Mouse (Mus musculus): ENCODE measurements at regions not wholly inside any gene's neighbourhood (a gene's known extent, or its start where the extent isn't known, plus 50 kb on each side); places are given as distances from the start of the nearest gene placed in this dataset.
A peak's percentile ranks its signal among the peaks of the same experiment; 100 is the strongest.

- DNase-seq (ENCODE audit: low spot score in 2 of 2), result no peak
Observed at GRCm38 (mm10) chr13:32541611-32542010, 203.1 kb upstream of the Gmds start.

- DNase-seq (ENCODE audit: low spot score in 2 of 2), result no peak
Observed at GRCm38 (mm10) chr13:32536241-32536640, 197.7 kb upstream of the Gmds start.

- DNase-seq (ENCODE audit: low spot score in 2 of 2), result no peak
Observed at GRCm38 (mm10) chr13:32535602-32536001, 197.1 kb upstream of the Gmds start.

- no peak for DNase-seq (ENCODE audit: low spot score in 2 of 2)
Observed at GRCm38 (mm10) chr13:32530926-32531512, 192.5 kb upstream of the Gmds start.

GRCm38 (mm10) chr13:32518611-32519344, 180.2 kb upstream of the Gmds start:
- DNase-seq (ENCODE audit: low spot score in 2 of 2), result no peak

DNA sequence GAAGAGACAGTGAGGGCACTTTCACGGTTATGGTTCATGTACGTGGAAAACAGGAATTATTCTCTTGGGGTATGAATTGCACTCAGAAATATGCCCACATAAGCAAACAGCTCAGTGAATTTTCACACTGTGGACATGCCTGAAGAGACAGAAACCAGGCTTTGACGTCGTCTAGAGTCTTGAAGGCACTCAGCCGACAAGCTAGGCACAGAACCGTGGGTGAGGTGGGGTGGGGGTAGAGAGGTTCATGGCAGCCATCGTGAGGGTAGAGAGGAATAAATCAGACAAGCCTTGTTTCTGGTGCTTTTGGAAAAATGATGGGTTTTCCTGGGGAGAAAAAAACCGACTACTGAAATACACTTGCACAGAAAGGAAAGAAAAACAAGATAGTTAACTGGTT, 179.0 kb upstream of the Gmds start:
- no peak for DNase-seq (ENCODE audit: low spot score in 2 of 2)

DNA sequence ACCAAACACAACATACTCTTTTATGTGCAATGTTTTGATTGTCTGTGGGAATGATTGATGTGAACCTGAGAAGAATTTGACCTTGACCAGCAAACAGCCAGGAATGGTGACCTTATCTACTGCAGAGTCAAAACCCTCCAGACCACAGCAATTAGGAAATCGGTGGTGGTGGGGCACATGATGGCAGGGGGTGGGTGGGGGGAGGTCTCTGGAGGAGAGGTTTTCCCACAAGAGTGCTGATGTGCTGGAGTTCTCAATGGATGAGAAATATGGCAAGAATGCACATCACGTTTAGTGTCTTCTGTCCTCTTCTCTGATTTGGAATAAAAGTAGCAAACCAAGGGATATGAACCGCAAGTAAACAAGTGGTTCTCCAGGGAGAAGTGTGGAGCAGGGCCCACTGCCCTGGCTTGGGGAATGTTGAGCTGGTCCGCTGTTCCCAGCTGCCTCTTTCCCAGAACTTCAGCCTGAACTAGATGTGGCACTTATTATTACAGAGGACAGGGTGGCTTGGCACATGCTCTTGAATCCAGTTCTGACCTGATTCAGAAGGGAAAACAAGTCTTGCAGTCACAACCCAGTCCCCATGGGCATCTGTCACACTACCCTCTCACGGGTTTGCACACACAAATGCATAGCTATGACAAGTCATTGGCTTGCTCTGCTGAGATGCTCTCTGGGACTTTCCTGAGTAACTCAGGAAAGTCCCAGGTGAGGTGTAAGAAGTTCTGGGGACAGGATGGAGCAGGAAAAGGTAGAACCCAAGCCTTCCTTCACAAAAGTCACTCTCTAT, 170.9 kb upstream of the Gmds start:
- DNase-seq (ENCODE audit: low spot score in 2 of 2), result no peak

GRCm38 (mm10) chr13:32508447-32508846, 169.9 kb upstream of the Gmds start:
- no peak for DNase-seq (ENCODE audit: low spot score in 2 of 2)

- no peak for DNase-seq (ENCODE audit: low spot score in 2 of 2)
Observed at GRCm38 (mm10) chr13:32507825-32508224, 169.3 kb upstream of the Gmds start.

- DNase-seq (ENCODE audit: low spot score in 2 of 2), result no peak
Observed at GRCm38 (mm10) chr13:32498205-32498790, 159.8 kb upstream of the Gmds start.

DNA sequence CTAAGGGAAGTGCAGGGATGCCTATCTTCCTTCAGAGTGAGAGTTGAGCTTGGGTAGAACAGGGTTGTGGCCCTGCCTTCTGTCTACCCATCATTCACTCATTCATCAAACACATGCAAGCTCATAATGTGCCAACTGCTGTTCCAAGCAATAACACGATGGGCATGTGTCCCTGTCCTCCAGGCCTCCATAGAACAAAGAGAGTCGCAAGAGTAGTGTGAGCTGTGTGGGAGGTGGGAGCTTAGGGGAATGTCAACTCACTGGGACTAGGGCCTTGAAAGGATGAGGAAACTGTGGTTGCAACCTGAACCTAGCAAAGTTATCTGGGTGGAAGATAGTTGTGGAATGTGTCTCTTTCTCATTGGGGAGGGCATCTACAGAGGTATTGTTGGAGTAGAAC, 157.7 kb upstream of the Gmds start:
- DNase-seq (ENCODE audit: low spot score in 2 of 2), result no peak

DNA sequence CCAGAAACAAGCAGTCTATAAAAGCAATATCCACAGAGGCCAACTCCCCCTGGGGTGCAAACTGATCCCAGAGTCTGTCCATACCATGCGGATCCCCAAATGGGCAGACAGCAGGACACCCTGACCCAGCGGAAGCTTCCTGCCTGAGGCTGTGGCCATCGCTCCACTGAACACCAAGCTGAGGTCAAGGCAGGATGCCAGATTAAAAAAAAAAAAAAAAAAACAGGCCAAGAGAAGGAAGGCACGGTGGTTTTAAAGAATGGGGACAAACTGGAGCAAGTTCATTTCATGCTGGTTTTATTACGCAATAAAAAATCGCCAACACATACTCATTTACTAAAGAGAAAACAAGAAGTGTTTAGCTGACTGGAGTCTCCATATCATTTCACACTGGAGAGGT, 156.5 kb upstream of the Gmds start:
- DNase-seq (ENCODE audit: low spot score in 2 of 2), result no peak

DNA sequence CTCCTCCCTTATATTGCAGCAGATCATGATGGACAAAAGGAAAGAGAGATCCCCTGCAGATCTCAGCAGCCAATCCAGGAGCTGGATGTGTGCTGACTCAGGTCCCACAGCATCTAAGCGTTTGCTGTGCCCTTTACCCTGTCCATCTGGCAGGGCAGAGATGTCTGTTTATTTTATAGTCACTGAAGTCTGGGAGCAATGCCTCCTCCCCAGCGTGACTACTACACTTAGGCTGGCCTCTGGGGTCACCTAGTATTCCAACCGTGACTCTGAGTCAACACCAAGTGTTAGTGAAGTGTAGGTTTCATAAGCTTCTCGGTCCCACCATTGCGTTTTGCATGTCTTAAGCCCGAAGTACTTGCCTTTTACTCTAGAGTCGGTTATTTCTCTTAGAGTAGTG, 155.3 kb upstream of the Gmds start:
- no peak for DNase-seq (ENCODE audit: low spot score in 2 of 2)

DNA sequence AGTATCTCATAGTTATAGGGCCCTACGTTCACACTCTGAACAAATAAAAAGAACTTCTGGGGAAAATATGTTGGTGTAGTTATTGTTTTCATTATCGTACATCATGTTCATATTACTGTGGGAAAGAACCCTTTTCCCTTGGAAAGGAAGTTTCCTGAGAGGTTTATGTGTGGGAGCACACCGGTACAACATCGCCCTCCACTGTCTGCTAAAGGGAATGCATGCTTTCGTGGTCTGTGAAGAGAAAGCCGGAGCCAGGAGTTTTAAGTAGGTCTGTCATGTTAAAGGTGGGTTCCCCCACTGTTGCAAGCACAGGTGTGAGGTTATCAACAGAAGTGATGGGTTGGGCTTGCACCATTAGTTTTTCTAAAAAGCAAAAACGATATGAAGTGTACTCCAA, 154.8 kb upstream of the Gmds start:
- DNase-seq (ENCODE audit: low spot score in 2 of 2), result peak; percentile 34 to 63

- DNase-seq (ENCODE audit: low spot score in 2 of 2), result no peak
Observed at GRCm38 (mm10) chr13:32492566-32492965, 154.0 kb upstream of the Gmds start.

- no peak for DNase-seq (ENCODE audit: low spot score in 2 of 2)
Observed at GRCm38 (mm10) chr13:32481444-32482058, 143.0 kb upstream of the Gmds start.

DNA sequence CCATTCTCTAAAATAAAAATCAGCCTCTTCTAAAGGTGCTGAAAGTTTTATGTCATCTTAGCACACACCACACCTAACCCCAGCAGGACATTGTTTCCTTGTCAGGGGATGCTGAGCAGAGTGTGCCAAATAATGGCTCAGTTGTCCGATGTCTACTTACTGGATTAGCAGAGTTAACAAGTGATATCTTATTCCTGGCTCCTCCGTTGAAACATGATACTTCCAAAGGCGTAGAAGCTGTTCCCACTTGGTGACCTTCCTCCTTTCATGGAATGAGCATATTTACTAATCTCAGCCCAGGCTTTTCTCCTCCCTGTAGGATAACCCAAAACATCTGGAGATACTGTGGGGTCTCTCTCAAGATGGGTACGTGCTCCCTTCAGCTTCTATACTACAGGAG, 141.5 kb upstream of the Gmds start:
- no peak for DNase-seq (ENCODE audit: low spot score in 2 of 2)

DNA sequence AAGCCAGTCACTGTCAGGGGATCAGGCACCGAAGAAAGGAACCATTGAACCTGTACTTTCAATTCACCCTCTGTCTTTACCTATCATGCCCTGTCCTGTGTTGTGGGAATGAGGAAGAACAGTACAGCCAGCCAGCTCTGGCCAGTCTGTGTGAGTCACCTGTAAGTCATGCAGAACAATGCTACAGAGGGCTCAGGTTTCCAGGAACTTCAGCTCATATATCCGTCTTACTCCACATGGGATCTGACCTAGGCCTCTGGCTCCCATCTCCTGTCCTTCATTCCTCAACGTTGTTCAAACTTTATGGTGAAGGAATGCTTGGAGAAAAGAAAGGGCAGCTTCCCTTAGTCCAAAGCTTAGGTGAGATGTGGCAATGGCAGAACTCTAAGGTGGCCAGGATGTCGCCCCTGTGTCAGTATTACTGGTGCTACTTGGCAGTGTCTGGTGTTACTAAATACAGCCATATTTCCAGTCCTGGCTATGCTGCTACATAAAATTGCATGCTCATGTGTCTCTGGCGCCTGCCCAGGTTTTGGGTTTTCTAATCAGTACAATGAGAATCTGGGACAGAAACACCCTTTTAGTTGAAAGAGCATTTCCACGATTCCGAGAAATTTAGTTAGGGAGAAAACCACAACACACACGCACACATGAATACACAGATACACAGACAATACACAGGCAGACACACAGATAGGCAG, 140.7 kb upstream of the Gmds start:
- no peak for DNase-seq (ENCODE audit: low spot score in 2 of 2)

DNA sequence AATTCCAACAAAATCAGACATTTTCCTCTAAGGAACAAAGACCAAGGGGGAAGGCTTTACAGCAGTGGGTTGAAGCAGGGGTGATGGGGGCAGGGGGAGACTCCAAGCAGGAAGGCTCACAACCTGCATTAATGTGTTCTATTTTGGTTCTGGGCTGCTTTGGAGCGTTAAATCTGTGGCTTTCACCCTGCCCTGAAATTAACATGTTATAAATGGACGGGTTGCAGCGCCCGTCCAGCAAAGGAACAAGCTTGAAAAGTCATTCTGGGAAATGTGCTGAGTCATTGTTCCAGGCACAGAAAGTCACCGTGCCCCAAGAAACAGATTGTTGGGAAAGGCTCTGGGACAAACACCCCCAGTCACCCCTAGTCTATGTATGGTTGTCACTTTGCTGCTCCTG, 127.2 kb upstream of the Gmds start:
- no peak for DNase-seq (ENCODE audit: low spot score in 2 of 2)

DNA sequence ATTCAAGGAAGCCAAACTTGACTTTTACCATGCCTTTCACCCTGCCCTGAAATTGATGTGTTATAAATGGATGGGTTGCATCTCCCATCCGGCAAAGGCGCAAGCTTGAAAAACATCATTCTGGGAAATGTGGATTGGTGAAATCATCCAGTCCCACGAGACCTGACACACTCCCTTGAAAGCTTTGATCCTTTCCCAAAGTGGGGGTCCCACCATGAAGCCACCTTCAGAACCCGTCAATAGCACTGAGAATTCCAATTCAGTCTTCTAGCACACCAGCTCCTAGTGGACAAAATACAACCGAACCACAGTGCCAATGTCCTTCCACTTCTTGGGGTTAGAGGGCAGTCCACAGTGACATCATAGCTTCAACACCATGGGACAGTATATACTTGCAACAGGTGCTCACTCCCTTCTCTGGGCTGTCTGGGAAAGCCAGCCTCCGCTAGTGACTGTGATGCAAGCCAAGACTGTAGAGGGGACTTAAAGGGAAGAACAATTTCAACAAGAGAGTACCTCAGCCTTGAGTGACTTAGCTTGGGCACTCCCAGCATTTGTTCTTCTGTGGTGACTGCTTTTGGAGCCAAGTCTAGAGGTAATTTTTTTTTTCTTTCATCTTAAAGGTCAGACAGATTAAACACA, 126.6 kb upstream of the Gmds start:
- no peak for DNase-seq (ENCODE audit: low spot score in 2 of 2)
